Mouse (Mus musculus): Measurements from ENCODE around the gene Chfr. TPM values are rescaled to one million over a fixed set of nuclear protein-coding genes. Genes with fewer than 3 reads are reported as not detected.

The Chfr gene
- polyA plus RNA-seq, 1 experiment from 2014 or later = 41.8 TPM

DNA sequence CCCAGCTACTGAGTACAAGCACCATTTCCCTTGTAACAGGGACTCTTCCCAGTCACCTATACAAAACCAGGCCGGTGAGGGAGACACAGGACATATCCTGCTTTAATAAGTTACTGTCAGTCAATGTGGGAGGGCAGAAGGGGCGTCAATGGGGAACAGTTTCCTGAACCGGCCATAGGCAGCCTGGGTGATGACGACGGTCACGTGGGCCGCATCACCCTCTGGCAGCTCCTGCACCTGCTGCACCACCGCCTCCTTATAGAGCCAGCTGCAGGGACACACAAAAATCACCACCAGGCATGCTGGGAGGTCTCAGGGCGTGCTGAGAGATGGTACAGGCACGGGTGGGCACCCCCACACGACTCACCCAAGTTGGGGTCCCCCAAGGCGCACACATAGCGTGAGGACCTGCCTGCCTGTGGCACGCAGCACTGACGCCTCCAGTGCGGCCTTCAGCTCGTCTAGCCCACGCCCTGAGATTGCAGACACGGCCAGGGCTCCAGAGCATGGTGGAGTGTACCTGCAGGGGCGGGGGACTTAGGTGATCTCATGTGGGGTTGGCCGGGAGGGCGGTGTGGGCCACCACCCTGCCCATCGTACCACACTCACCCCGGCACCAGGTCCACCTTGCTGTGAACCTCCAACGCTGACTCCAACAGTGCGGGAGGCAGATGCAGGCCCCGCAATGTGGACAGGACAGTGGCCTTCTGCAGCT lies 31.6 kb upstream of the Chfr start:
- Histone ChIP-seq H3K4me1 (ENCODE audit: insufficient read depth) (peaks cover 22% of the 10 kb centered on the region), H3K4me3 (ENCODE audit: low read depth, low read length) (no peak overlapping the region), H3K9me3 (ENCODE audit: low read depth, low read length) (peaks cover 5% of the 10 kb centered on the region; the same call in 1 of the 2 replicates), H3K4me2 (no peak overlapping the region), H3K27ac (ENCODE audit: low read depth) (no peak overlapping the region), H3K9ac (no peak overlapping the region), H3K36me3 (ENCODE audit: insufficient read depth) (peaks cover 39% of the 10 kb centered on the region), H3K27me3 (ENCODE audit: insufficient read depth, low read length) (no peaks in the 10 kb centered on the region)
- no peak for TF ChIP-seq CTCF (IDR thresholded peaks at IDR 0.05; ENCODE audit: low read depth)
- ATAC-seq (ENCODE audit: insufficient read depth) (no peak), DNase-seq (no peak)
- 94% methylated on average over 27 of the region's 27 CpGs for WGBS

DNA sequence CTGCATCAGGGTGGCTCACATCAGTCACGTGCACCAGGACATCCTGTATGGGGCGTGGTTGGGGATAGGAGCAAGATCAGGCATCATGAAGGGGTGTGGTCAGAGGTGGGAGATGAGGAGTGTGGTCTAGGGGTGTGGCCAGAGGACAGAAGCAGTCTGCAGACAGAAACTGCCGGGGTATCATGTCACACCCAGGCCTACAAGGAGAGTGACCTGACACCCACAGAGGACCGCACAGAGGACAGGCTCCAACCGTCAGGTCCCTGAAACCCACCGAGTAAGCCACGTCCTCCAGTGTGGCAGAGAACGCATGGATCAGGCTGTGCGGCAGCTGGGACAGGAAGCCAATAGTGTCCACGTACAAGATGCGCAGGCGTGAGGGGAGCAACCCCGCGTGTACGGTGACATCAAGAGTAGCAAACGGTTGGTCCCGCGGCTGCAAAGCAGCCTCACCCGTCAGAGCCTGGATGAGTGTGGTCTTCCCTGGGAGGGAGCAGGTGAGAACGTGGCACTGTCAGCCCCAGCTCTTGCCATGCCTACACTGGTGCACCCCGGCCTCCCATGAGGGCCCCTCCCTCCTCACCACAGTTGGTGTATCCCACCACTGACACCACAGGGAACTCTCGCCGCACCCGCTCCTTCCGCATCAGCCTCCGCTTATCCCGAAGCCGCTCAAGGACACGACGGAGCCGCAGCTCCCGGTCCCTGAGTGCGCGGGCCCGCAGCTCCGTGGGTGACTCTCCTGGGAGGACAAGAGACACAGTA lies 30.8 kb upstream of the Chfr start:
- no peak for ATAC-seq (ENCODE audit: insufficient read depth)
- WGBS = 92% methylated on average over 36 of the region's 36 CpGs
- no peak for DNase-seq
- Histone ChIP-seq H3K9ac (no peak overlapping the region), H3K4me2 (no peak overlapping the region), H3K36me3 (ENCODE audit: insufficient read depth) (peaks cover 39% of the 10 kb centered on the region), H3K9me3 (ENCODE audit: low read depth, low read length) (peaks cover 5% of the 10 kb centered on the region; the same call in 1 of the 2 replicates), H3K4me1 (ENCODE audit: insufficient read depth) (peaks cover 22% of the 10 kb centered on the region), H3K27ac (ENCODE audit: low read depth) (no peak overlapping the region), H3K4me3 (ENCODE audit: low read depth, low read length) (no peak overlapping the region), H3K27me3 (ENCODE audit: insufficient read depth, low read length) (no peaks in the 10 kb centered on the region)
- TF ChIP-seq CTCF (IDR thresholded peaks at IDR 0.05; ENCODE audit: low read depth) = no peak

DNA sequence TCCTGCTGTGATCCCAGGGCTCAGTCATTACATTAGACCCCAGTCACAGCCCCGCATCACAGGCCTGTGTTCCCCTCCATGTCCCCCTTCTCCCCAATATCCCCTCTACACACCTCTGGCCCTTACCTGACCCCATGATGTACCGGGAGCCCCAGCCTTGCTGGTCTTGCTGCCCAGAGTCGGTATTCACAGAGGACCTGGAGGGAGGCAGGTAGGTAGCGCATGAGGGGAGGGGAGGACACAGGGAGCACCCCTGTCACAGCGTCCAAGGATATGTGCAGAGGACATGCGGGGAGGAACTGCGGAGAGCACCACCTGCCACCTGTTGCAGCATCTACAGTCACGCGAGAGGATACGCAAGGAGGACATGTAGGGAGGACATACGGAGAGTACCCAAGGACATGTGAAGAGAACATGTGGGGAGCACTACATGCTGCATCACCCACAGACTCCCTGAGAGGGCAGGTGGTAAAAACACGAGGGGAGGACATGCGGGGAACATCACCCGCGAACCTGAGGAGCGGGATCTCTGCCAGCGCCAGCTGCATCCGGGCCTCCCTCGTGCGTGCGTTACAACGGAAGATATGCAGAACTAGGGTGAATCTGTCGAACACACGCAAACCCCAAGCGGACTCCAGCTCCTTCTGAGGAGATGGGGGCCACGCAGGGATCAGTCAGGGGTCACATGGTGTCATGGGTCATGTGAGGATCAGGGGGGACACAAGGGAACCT lies 29.3 kb upstream of the Chfr start:
- Histone ChIP-seq H3K4me1 (ENCODE audit: insufficient read depth) (peaks cover 11% of the 10 kb centered on the region), H3K27ac (ENCODE audit: low read depth) (no peak overlapping the region), H3K9me3 (ENCODE audit: low read depth, low read length) (peaks cover 5% of the 10 kb centered on the region; the same call in 1 of the 2 replicates), H3K9ac (no peak overlapping the region; the same call in 1 of the 2 replicates), H3K27me3 (ENCODE audit: insufficient read depth, low read length) (no peaks in the 10 kb centered on the region), H3K4me3 (ENCODE audit: low read depth, low read length) (peak overlapping the region; percentile 78), H3K4me2 (peak overlapping the region; percentile 85), H3K36me3 (ENCODE audit: insufficient read depth) (peaks cover 39% of the 10 kb centered on the region)
- TF ChIP-seq CTCF (IDR thresholded peaks at IDR 0.05; ENCODE audit: low read depth) = no peak
- WGBS = 94% methylated on average over 26 of the region's 26 CpGs
- ATAC-seq (ENCODE audit: insufficient read depth) (no peak), DNase-seq (no peak)

DNA sequence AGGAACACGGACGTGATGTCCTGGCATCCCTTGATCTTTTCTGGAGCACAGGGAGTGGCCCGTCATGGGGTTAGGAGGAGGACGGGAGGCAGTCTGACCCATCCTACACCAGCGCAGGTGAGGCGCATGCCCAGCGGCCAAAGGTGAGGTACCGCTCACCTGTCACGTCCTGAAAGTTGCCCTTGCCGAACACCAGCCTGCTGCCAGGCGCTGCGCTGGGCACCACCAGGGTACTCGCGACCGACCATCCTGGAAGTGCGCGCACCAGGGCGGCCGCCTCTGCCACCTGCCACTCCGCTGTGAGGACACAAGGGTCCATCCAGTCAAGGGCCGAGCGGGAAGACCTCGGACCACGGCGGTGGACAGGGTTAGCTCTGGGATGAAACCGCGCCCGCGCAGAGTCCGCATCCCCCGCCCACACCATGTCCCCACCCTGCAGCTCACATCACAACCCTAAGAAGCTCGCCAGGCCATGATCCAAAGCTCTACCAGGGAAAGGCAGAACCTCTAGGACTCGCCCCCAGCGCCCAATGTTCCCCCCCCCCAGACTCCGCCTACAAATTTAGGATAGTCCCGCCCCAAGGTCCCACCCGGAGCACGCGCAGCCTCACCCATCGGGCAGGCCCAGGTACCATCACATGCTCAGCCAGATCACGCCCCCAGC lies 28.6 kb upstream of the Chfr start:
- peak overlapping the region; percentile 89 for H3K9ac ChIP-seq
- H3K36me3 ChIP-seq (ENCODE audit: insufficient read depth) = peaks cover 43% of the 10 kb centered on the region
- peaks cover 7% of the 10 kb centered on the region; the same call in 1 of the 2 replicates for H3K4me1 ChIP-seq (ENCODE audit: insufficient read depth)
- H3K9me3 ChIP-seq (ENCODE audit: low read depth, low read length) = peaks cover 5% of the 10 kb centered on the region; the same call in 1 of the 2 replicates
- no peak for TF ChIP-seq CTCF (IDR thresholded peaks at IDR 0.05; ENCODE audit: low read depth)
- WGBS = 12% methylated on average over 41 of the region's 41 CpGs
- H3K4me3 ChIP-seq (ENCODE audit: low read depth, low read length) = peak overlapping the region; percentile 78
- H3K27ac ChIP-seq (ENCODE audit: low read depth) = peak overlapping the region; percentile 99
- ATAC-seq (ENCODE audit: insufficient read depth) = peak; percentile 48
- H3K27me3 ChIP-seq (ENCODE audit: insufficient read depth, low read length) = no peaks in the 10 kb centered on the region
- H3K4me2 ChIP-seq = peak overlapping the region; percentile 85
- DNase-seq = no peak

DNA sequence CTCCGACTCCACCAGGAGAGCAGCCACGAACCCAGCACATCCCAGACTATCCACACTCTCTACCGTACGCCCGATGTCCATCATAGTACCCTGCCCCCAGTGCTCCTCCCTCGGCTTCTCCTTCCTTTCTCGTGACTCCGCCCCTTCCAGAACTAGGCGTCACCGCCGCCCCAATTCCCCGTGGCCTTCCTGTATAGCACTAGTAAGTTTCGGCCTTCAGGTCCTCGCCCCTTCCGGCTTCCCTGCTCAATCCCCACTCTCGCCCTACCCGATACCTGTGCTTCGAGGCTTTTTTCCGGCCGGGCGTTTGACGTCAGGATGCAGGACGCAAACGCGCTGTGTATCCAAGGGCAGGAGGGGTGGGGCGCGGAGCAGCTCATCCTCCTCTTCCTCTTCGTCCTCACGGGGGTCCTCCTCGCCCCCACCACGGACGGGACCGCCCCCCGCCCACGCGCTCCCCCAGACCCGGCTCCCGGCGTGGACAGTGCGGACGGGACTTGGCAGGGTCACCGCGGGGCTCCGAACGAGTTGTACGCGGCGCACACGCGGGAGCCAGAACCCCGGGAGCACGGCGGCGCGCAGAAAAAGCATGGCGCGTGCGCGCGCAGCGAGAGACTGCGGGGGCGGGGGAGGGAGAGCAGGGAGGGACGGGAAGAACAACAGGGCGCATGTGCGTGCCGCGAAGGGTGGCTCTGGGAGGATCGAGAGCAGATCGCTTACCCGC lies 27.9 kb upstream of the Chfr start, which contains the start of gene Gtpbp6:
Gtpbp6 (minus strand) TSS at position 617 of the 724 bp plus-strand sequence.
- Histone ChIP-seq H3K9ac (peak within 1 kb of the TSS; percentile 89), H3K36me3 (ENCODE audit: insufficient read depth) (peaks cover 46% of the 10 kb centered on the region), H3K4me2 (peak within 1 kb of the TSS; percentile 85), H3K4me1 (ENCODE audit: insufficient read depth) (peaks cover 7% of the 10 kb centered on the region; the same call in 1 of the 2 replicates), H3K27me3 (ENCODE audit: insufficient read depth, low read length) (no peaks in the 10 kb centered on the region), H3K27ac (ENCODE audit: low read depth) (peak within 1 kb of the TSS; percentile 99), H3K4me3 (ENCODE audit: low read depth, low read length) (peak within 1 kb of the TSS; percentile 78), H3K9me3 (ENCODE audit: low read depth, low read length) (peaks cover 5% of the 10 kb centered on the region; the same call in 1 of the 2 replicates)
- WGBS = under 1% methylated on average over 71 of the region's 71 CpGs
- peak; percentile 86 for ATAC-seq (ENCODE audit: insufficient read depth)
- DNase-seq = peak; percentile 97
- no peak for TF ChIP-seq CTCF (IDR thresholded peaks at IDR 0.05; ENCODE audit: low read depth)

DNA sequence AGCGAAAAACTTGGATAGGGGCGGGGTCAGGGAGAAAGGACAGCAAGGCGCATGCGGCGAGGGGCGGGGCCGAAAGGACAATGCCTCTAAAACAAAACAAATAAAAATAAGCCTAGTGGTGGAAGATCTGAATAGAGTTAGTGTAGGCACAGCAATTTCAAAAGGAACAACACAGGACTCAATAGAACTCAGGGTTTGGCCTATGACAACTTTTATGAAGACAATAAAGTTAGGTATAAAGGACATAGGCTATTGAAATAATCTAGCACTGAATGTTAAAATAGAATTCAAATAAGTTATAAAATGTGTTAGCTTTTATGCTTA lies 27.4 kb upstream of the Chfr start:
- peak; percentile 31 for TF ChIP-seq CTCF (IDR thresholded peaks at IDR 0.05; ENCODE audit: low read depth)
- Histone ChIP-seq H3K4me3 (ENCODE audit: low read depth, low read length) (peak overlapping the region; percentile 78), H3K4me2 (peak overlapping the region; percentile 85), H3K36me3 (ENCODE audit: insufficient read depth) (peaks cover 46% of the 10 kb centered on the region), H3K9me3 (ENCODE audit: low read depth, low read length) (peaks cover 5% of the 10 kb centered on the region; the same call in 1 of the 2 replicates), H3K27ac (ENCODE audit: low read depth) (peak overlapping the region; percentile 99), H3K4me1 (ENCODE audit: insufficient read depth) (peaks cover 7% of the 10 kb centered on the region; the same call in 1 of the 2 replicates), H3K27me3 (ENCODE audit: insufficient read depth, low read length) (no peaks in the 10 kb centered on the region), H3K9ac (no peak overlapping the region)
- 0% methylated on average over 7 of the region's 7 CpGs for WGBS
- no peak for ATAC-seq (ENCODE audit: insufficient read depth)
- DNase-seq = no peak
